Mouse (Mus musculus): ENCODE data around the gene Unc5c. TPM values are rescaled to one million over a fixed set of nuclear protein-coding genes. Genes with fewer than 3 reads are reported as not detected.

Unc5c gene
- total RNA-seq (2012; rRNA removed) (not detected in 2 replicates), total RNA-seq (2014; rRNA removed) (not detected in 2 replicates), polyA plus RNA-seq (2012; ENCODE audit: insufficient read length, low read depth) (not detected in 2 replicates)

DNA sequence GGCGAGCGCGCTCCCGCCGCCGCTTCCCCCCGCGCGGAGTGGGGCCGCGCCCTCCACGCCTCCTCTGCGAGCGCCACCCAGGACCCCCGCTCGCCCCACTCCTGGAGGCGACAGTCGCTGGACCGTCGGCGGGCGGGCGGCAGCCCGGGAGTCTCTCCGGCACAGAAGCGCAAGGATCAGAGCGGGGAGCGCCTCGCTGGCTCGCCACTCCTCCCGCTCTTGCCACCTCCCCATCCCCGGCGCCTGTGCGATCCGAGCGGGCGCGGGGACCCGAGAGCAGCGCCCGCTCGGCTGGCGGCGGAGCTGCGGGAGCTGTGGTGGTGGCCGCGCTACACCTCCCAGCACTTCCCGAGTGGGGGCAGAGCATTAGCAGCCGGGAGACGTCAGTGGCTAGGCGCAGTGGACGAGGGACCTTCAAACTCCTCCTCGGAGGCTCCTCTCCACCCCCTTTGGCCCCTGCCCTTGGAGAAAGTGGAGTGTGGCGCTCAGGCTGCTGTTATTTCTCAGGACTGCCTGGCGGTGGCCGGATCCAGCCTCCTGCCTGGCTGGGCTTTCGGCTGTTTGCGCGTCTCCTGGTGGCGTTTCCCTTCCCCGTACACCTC is at the start of gene Unc5c:
Gene Unc5c, plus strand, starts transcription at position 113 of the 602 bp plus-strand sequence.
- no peak for TF ChIP-seq ZMIZ1 (IDR thresholded peaks at IDR 0.05; ENCODE audit: low read depth, low read length)
- TF ChIP-seq MAZ (IDR thresholded peaks at IDR 0.05; ENCODE audit: low read depth, low read length), result no peak
- no peak for TF ChIP-seq RCOR1 (conservative IDR thresholded peaks at IDR 0.05; ENCODE audit: low read depth, low read length)
- H3K9ac ChIP-seq (ENCODE audit: insufficient read depth, low read depth), result no peak within 1 kb of the TSS
- no peak within 1 kb of the TSS for H3K4me3 ChIP-seq (replicated peaks in 1 of 3; ENCODE audit: low read depth in 2 of 3, low read length in 2 of 3, poor library complexity in 1 of 3)
- H3K36me3 ChIP-seq (replicated peaks in 1 of 2; ENCODE audit: control insufficient read depth in 1 of 2, insufficient read depth in 1 of 2, low read length in 1 of 2), result no peaks in the 10 kb centered on the region
- DNase-seq (ENCODE audit: extremely low read depth), result no peak
- peaks cover 19% of the 10 kb centered on the region for H3K9me3 ChIP-seq (replicated peaks; ENCODE audit: low read length)
- dilution Hi-C loops (cut with MboI; ENCODE audit: extremely low pct_ligation_motif_present, extremely low pct_unique_long_range_greater_than_20kb, low sequenced_read_pairs) (no loop called here), in situ Hi-C loops (cut with MboI; ENCODE audit: low pct_ligation_motif_present, low pct_unique_long_range_greater_than_20kb, low sequenced_read_pairs) (loop anchor here (25.0 kb wide), 1 partner anchor 372 kb away; no protein-coding TSS in a partner anchor)
- H3K79me2 ChIP-seq (replicated peaks; ENCODE audit: control insufficient read depth, extremely low read depth, insufficient read depth, poor library complexity, severe bottlenecking), result no peaks in the 10 kb centered on the region
- H3K4me2 ChIP-seq (ENCODE audit: insufficient read depth, low read depth, poor library complexity, severe bottlenecking), result no peak within 1 kb of the TSS
- no peaks in the 10 kb centered on the region for H3K4me1 ChIP-seq (ENCODE audit: control insufficient read depth in 1 of 2, insufficient read depth in 2 of 2)
- H3K27ac ChIP-seq (ENCODE audit: insufficient read depth, low read depth), result no peak within 1 kb of the TSS
- no peaks in the 10 kb centered on the region for H3K27me3 ChIP-seq (replicated peaks)

DNA sequence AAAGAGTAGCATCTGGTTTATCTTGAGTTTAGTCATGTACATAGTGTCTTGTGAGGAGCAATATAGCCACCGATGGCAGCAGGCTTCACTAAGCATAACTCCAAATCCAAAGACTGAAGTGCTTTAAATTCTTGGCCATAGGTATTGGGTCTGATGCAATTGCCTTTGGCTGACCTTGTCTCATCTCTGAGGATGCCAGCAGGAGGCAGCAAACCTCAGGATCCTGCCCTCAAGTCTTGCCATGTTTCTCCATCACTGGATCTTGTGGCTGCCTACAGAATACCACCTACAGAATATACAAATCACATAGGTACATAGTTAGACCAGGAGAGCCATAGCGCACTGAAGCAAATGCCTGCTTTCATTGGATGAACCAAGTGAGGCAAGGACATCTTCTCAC is 7.5 kb upstream of the Unc5c start:
- H3K4me1 ChIP-seq (ENCODE audit: control insufficient read depth in 1 of 2, insufficient read depth in 2 of 2), result no peaks in the 10 kb centered on the region

DNA sequence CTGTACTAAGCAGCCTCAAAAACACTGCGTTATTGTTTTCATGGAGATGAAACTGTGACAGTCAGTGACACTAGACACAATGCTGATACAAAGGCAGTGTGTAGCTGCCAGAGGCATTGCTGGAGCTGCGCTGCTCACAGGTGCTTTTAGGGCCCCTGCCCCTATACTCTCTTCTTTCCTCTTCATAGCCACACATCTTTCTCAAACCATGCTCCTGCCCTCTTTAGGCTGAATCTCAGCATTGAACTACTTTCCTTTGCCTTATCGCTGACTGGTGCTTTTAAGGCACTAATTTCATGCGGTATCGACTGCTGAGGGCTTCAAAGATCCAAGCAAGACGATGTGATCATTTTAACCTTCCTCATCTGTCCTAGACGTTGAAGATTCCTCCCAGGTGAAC is 2.5 kb upstream of the Unc5c start:
- dilution Hi-C loops (cut with MboI; ENCODE audit: extremely low pct_ligation_motif_present, extremely low pct_unique_long_range_greater_than_20kb, low sequenced_read_pairs), result no loop called here
- peaks cover 19% of the 10 kb centered on the region for H3K9me3 ChIP-seq (replicated peaks; ENCODE audit: low read length)
- H3K79me2 ChIP-seq (replicated peaks; ENCODE audit: control insufficient read depth, extremely low read depth, insufficient read depth, poor library complexity, severe bottlenecking), result no peaks in the 10 kb centered on the region
- TF ChIP-seq JUN (IDR thresholded peaks at IDR 0.05; ENCODE audit: insufficient read depth, low read depth, low read length) (no peak), ETS1 (conservative IDR thresholded peaks at IDR 0.05; ENCODE audit: low read depth, low read length) (no peak), MYC (IDR thresholded peaks at IDR 0.05; ENCODE audit: low read depth, low read length) (no peak), E2F4 (IDR thresholded peaks at IDR 0.05; ENCODE audit: insufficient replicate concordance, low read depth, low read length) (no peak), USF1 (IDR thresholded peaks at IDR 0.05; ENCODE audit: low read depth, low read length) (no peak), ZKSCAN1 (IDR thresholded peaks at IDR 0.05; ENCODE audit: borderline replicate concordance, low read depth, low read length) (no peak), MAZ (IDR thresholded peaks at IDR 0.05; ENCODE audit: low read depth, low read length) (no peak), MXI1 (IDR thresholded peaks at IDR 0.05; ENCODE audit: low read depth, low read length) (no peak), MAX (IDR thresholded peaks at IDR 0.05; ENCODE audit: low read length) (no peak), POLR2A (IDR thresholded peaks at IDR 0.05; ENCODE audit: low read depth, low read length) (no peak), TCF12 (IDR thresholded peaks at IDR 0.05; ENCODE audit: low read depth, low read length) (no peak), PAX5 (IDR thresholded peaks at IDR 0.05; ENCODE audit: low read length) (no peak), ZC3H11A (IDR thresholded peaks at IDR 0.05; ENCODE audit: low read depth, low read length) (no peak)
- no peaks in the 10 kb centered on the region for H3K36me3 ChIP-seq (replicated peaks in 1 of 2; ENCODE audit: control insufficient read depth in 1 of 2, insufficient read depth in 1 of 2, low read length in 1 of 2)
- DNase-seq (ENCODE audit: extremely low read depth), result no peak
- in situ Hi-C loops (cut with MboI; ENCODE audit: low pct_ligation_motif_present, low pct_unique_long_range_greater_than_20kb, low sequenced_read_pairs), result loop anchor here (25.0 kb wide), 1 partner anchor 375 kb away; no protein-coding TSS in a partner anchor
- no peak overlapping the region for H3K4me3 ChIP-seq (replicated peaks in 1 of 3; ENCODE audit: low read depth in 2 of 3, low read length in 2 of 3, poor library complexity in 1 of 3)
- no peak overlapping the region for H3K9ac ChIP-seq (ENCODE audit: insufficient read depth, low read depth)
- no peaks in the 10 kb centered on the region for H3K27me3 ChIP-seq (replicated peaks)
- no peaks in the 10 kb centered on the region for H3K4me1 ChIP-seq (ENCODE audit: control insufficient read depth in 1 of 2, insufficient read depth in 2 of 2)
- H3K27ac ChIP-seq (ENCODE audit: insufficient read depth, low read depth), result no peak overlapping the region
- no peak overlapping the region for H3K4me2 ChIP-seq (ENCODE audit: insufficient read depth, low read depth, poor library complexity, severe bottlenecking)

More for the DNA sequence above, 7.5 kb upstream of the Unc5c start:
- H3K27me3 ChIP-seq (replicated peaks), result no peaks in the 10 kb centered on the region
- no peak overlapping the region for H3K4me3 ChIP-seq (replicated peaks in 1 of 3; ENCODE audit: low read depth in 2 of 3, low read length in 2 of 3, poor library complexity in 1 of 3)
- no peaks in the 10 kb centered on the region for H3K36me3 ChIP-seq (replicated peaks in 1 of 2; ENCODE audit: control insufficient read depth in 1 of 2, insufficient read depth in 1 of 2, low read length in 1 of 2)
- no peak overlapping the region for H3K27ac ChIP-seq (ENCODE audit: insufficient read depth, low read depth)
- in situ Hi-C loops (cut with MboI; ENCODE audit: low pct_ligation_motif_present, low pct_unique_long_range_greater_than_20kb, low sequenced_read_pairs) (loop anchor here (25.0 kb wide), 1 partner anchor 380 kb away; no protein-coding TSS in a partner anchor), dilution Hi-C loops (cut with MboI; ENCODE audit: extremely low pct_ligation_motif_present, extremely low pct_unique_long_range_greater_than_20kb, low sequenced_read_pairs) (no loop called here)
- H3K9ac ChIP-seq (ENCODE audit: insufficient read depth, low read depth), result no peak overlapping the region
- no peaks in the 10 kb centered on the region for H3K79me2 ChIP-seq (replicated peaks; ENCODE audit: control insufficient read depth, extremely low read depth, insufficient read depth, poor library complexity, severe bottlenecking)
- H3K9me3 ChIP-seq (replicated peaks; ENCODE audit: low read length), result no peaks in the 10 kb centered on the region
- peak; percentile 59 for DNase-seq (ENCODE audit: extremely low read depth)
- TF ChIP-seq TBP (conservative IDR thresholded peaks at IDR 0.05; ENCODE audit: low read depth, low read length) (no peak), USF1 (IDR thresholded peaks at IDR 0.05; ENCODE audit: low read depth, low read length) (no peak), MAFK (IDR thresholded peaks at IDR 0.05; ENCODE audit: insufficient replicate concordance, low read length) (no peak), NELFE (IDR thresholded peaks at IDR 0.05; ENCODE audit: low read depth, low read length) (0 out of 2 replicates have a peak, but pooled peaks have one; percentile 15), BHLHE40 (IDR thresholded peaks at IDR 0.05; ENCODE audit: low read depth, low read length) (no peak), POLR2AphosphoS2 (IDR thresholded peaks at IDR 0.05; ENCODE audit: low read depth, low read length) (no peak), PAX5 (IDR thresholded peaks at IDR 0.05; ENCODE audit: low read length) (no peak), RAD21 (IDR thresholded peaks at IDR 0.05; ENCODE audit: low read depth, low read length) (peak; percentile 69), RCOR1 (conservative IDR thresholded peaks at IDR 0.05; ENCODE audit: low read depth, low read length) (no peak), CHD1 (IDR thresholded peaks at IDR 0.05; ENCODE audit: low read depth, low read length) (no peak), GABPA (IDR thresholded peaks at IDR 0.05; ENCODE audit: insufficient replicate concordance, low read depth, low read length) (no peak), KAT2A (IDR thresholded peaks at IDR 0.05; ENCODE audit: insufficient replicate concordance, low read length) (no peak), ETS1 (conservative IDR thresholded peaks at IDR 0.05; ENCODE audit: low read depth, low read length) (no peak), CTCF (conservative IDR thresholded peaks at IDR 0.05 in 1 of 2, IDR thresholded peaks at IDR 0.05 in 1 of 2; ENCODE audit: low read depth in 2 of 2, low read length in 2 of 2) (peak in 1 of 2 experiments; percentile 77; a peak in 3 of 4 replicates), HCFC1 (IDR thresholded peaks at IDR 0.05; ENCODE audit: low read depth, low read length) (no peak), IRF4 (IDR thresholded peaks at IDR 0.05; ENCODE audit: low read depth, low read length) (no peak), EP300 (IDR thresholded peaks at IDR 0.05; ENCODE audit: low read length) (no peak), SMC3 (IDR thresholded peaks at IDR 0.05; ENCODE audit: low read depth, low read length) (peak; percentile 80), ZMIZ1 (IDR thresholded peaks at IDR 0.05; ENCODE audit: low read depth, low read length) (no peak), ZKSCAN1 (IDR thresholded peaks at IDR 0.05; ENCODE audit: borderline replicate concordance, low read depth, low read length) (no peak), MYC (IDR thresholded peaks at IDR 0.05; ENCODE audit: low read depth, low read length) (no peak)
- no peak overlapping the region for H3K4me2 ChIP-seq (ENCODE audit: insufficient read depth, low read depth, poor library complexity, severe bottlenecking)

Measured in CH12.LX (cell line).